Mouse (Mus musculus) kidney, postnatal 36 days (tissue): ENCODE measurements at regions not wholly inside any gene's neighbourhood (a gene's known extent, or its start where the extent isn't known, plus 50 kb on each side); places are given as distances from the start of the nearest gene placed in this dataset.

Experiments
- DNase-seq, 2 experiments: peaks; one replicate each; pipeline ENCODE4 v3.0.0; 2021 to 2022; ENCODE audit warnings: mixed read lengths in 2 of 2

DNA sequence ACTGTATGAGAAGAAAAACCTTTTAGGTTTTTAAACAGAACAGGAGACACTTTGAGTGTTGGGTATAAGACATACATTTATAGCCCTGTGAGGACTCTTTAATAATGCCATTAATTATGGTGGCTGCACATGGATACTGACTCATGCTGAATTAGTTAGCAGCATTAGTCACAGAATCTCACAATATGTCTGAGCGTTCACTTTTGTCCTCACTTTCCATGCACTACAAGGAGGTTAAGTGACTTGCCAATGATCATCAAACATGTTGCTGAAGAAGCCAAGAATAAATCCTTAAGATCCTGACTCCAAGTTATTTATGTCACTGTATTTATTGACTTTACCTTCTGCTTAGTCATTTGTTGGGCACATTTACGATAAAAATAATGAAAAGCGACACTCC lies 105.6 kb upstream of the Atxn7l3b start:
- no peak for DNase-seq

DNA sequence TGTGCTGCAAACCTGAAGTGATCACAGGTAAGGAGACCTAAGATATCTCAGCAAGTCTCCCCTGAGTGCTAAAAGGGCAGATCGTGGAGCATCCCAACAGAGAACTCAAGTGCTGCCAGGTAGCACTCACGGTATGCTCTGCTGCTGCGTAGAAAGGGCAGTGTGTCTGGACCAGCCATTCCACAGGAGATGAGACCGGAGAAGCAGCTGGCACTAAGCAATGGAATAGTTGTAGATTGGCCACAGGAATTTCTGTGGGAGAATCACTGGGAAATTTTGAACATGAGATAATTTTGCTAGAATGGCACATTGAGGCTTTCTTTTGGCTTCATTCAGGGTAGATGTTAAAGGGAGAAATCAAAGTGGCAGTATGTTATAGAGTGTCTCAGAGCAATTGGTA lies 104.1 kb upstream of the Atxn7l3b start:
- DNase-seq, result no peak

DNA sequence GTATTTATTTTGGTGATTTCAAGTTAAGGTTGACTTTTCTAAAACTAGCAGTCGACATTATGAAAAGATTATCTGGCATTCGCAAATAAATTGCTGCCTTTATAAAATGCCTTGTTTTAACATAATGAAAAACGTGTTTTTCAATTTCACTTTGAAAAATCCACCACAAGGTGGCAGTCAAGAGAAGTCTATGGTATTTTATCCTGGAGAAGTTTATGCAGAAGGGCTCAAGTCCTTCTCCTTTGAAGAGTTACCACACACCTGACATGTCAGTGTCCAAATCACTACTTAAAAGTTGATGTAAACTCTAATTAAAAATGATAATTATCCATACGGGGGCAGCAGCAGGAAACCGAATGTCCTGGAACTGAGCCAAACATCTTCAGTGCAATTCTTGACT lies 98.5 kb upstream of the Atxn7l3b start:
- peak; percentile 4 to 15 for DNase-seq

DNA sequence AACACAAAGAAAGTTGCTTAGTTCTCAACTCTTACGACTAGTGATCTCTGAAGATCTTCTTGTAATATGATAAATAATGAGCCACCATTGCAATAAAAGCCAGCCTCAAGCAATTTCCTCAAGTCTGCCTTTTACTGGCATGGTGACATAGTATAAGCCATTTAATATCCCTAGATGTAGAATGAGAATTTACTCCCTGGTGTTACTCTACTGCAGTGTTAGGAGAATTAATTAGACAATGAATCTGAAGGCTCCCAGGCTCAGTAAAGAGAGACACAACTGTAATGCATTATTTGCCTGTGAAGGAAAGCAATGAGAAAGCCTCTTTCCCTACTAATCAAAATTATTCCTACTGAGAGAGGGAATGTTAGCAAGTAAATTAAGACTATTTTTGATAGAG lies 95.8 kb upstream of the Atxn7l3b start:
- DNase-seq, result no peak

DNA sequence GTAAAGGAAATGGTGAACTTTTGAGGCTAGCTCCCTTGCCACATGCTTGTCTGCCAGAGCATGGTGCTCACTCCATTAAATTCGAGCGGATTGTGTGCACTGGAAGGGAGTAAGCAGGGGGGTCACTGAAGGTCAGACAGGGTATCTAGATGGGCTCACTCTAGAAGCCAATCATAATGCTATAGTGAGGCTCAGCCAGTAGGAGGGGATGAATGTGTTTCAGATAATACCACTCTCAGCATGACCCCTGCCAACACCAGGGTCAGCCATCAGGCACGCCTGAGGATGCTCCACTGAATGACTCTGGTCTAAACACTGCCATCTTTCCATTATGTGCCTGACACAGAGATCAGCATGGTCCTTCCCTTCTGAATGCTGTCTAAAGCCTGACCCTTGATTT lies 80.3 kb upstream of the Atxn7l3b start:
- DNase-seq, result no peak

DNA sequence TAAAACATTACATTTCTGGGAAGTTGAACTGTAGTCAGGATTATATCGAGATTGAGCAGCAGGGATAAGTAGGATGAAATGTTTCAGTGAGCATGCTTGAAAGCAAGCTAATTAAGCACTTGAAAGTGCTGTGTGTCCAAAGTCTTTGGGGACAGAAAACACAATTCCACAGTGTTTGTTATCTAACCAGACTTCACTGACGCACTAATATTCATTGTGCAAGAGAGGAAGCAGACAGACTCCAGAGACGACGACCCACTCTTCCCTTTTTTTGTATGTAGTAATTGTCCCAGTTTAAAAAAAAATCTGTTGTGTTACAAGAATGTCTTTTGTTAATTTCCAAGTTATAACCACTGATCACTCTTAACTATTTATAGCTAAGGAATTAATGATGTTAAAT lies 61.9 kb upstream of the Atxn7l3b start:
- no peak for DNase-seq

DNA sequence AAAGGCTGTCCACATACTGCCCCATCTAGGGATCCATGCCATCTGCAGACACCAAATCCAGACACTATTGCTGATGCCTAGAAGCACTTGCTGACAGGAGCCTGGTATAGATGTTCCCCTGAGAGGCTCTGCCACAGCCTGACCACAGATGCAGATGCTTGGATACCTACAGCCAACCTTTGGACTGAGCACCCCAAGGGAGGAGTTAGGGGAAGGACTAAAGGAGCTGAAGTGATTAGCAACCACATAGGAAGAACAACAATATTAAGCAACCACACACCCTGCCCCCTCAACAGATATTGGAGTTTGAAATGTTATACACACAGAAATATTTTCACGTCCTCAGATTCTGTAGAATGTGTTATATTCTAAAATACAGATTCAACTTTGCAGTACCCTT lies 53.9 kb upstream of the Atxn7l3b start:
- DNase-seq, result no peak
